Mouse (Mus musculus): ENCODE measurements around the gene Tgtp2. TPM values are rescaled to one million over a fixed set of nuclear protein-coding genes. Genes with fewer than 3 reads are reported as not detected.
A peak's percentile ranks its signal among the peaks of the same experiment; 100 is the strongest.
"Not testable (repeated sequence)": the region's sequence is repeated elsewhere in the genome, so short reads cannot be mapped to it uniquely, and the experiment has no call there.

Tgtp2 gene
- polyA plus RNA-seq, 1 experiment from 2014 or later, result 0.22 TPM

GRCm38 (mm10) chr11:49084385-49084784, 20.4 kb upstream of the Tgtp2 start:
- H3K4me2 ChIP-seq, result peak overlapping the region; percentile 29; the same call in 1 of the 2 replicates
- H3K9ac ChIP-seq, result peak overlapping the region; percentile 22; the same call in 1 of the 2 replicates
- peaks cover 85% of the 10 kb centered on the region for H3K4me1 ChIP-seq (replicated peaks)

GRCm38 (mm10) chr11:49083808-49084207, 19.8 kb upstream of the Tgtp2 start:
- peak overlapping the region; percentile 8; the same call in 1 of the 2 replicates for H3K9ac ChIP-seq
- ATAC-seq (ENCODE audit: low read depth), result peak; percentile 45

More at GRCm38 (mm10) chr11:49084385-49084784, 20.4 kb upstream of the Tgtp2 start:
- H3K4me3 ChIP-seq (replicated peaks), result no peak overlapping the region
- no peak for ATAC-seq (ENCODE audit: low read depth)
- H3K27me3 ChIP-seq, result no peaks in the 10 kb centered on the region
- WGBS (ENCODE audit: insufficient replicate concordance), result 48% methylated on average over 1 of the region's 1 CpGs
- H3K27ac ChIP-seq, result peak overlapping the region; percentile 86
- H3K9me3 ChIP-seq (replicated peaks), result no peaks in the 10 kb centered on the region
- DNase-seq, result no peak
- H3K36me3 ChIP-seq, result no peaks in the 10 kb centered on the region

GRCm38 (mm10) chr11:49083146-49083545, 19.1 kb upstream of the Tgtp2 start:
- no peak for DNase-seq
- no peak for ATAC-seq (ENCODE audit: low read depth)
- 69% methylated on average over 1 of the region's 1 CpGs for WGBS (ENCODE audit: insufficient replicate concordance)

More at GRCm38 (mm10) chr11:49083808-49084207, 19.8 kb upstream of the Tgtp2 start:
- WGBS (ENCODE audit: insufficient replicate concordance), result 21% methylated on average over 3 of the region's 3 CpGs
- Histone ChIP-seq H3K27me3 (no peaks in the 10 kb centered on the region), H3K4me2 (no peak overlapping the region), H3K27ac (peak overlapping the region; percentile 86), H3K36me3 (no peaks in the 10 kb centered on the region), H3K9me3 (replicated peaks) (no peaks in the 10 kb centered on the region), H3K4me3 (replicated peaks) (no peak overlapping the region), H3K4me1 (replicated peaks) (peaks cover 79% of the 10 kb centered on the region)
- peak; percentile 21 for DNase-seq

GRCm38 (mm10) chr11:49081886-49082285, 17.9 kb upstream of the Tgtp2 start:
- Histone ChIP-seq H3K36me3 (no peaks in the 10 kb centered on the region), H3K27ac (peak overlapping the region; percentile 44), H3K9me3 (replicated peaks) (no peaks in the 10 kb centered on the region), H3K9ac (no peak overlapping the region), H3K4me3 (replicated peaks) (no peak overlapping the region), H3K4me1 (replicated peaks) (peaks cover 64% of the 10 kb centered on the region), H3K4me2 (peak overlapping the region; percentile 33; the same call in 1 of the 2 replicates), H3K27me3 (no peaks in the 10 kb centered on the region)
- DNase-seq (no peak), ATAC-seq (ENCODE audit: low read depth) (no peak)
- WGBS (ENCODE audit: insufficient replicate concordance), result 61% methylated on average over 3 of the region's 3 CpGs

More at GRCm38 (mm10) chr11:49083146-49083545, 19.1 kb upstream of the Tgtp2 start:
- peak overlapping the region; percentile 86 for H3K27ac ChIP-seq
- no peak overlapping the region for H3K4me2 ChIP-seq
- peaks cover 73% of the 10 kb centered on the region for H3K4me1 ChIP-seq (replicated peaks)
- H3K9ac ChIP-seq, result 0 out of 2 replicates have a peak overlapping the region, but pooled peaks have one; percentile 8
- no peaks in the 10 kb centered on the region for H3K36me3 ChIP-seq
- H3K4me3 ChIP-seq (replicated peaks), result no peak overlapping the region
- no peaks in the 10 kb centered on the region for H3K27me3 ChIP-seq
- H3K9me3 ChIP-seq (replicated peaks), result no peaks in the 10 kb centered on the region

- WGBS (ENCODE audit: insufficient replicate concordance), result 59% methylated on average over 4 of the region's 4 CpGs
- Histone ChIP-seq H3K9ac (no peak overlapping the region), H3K4me1 (replicated peaks) (peaks cover 63% of the 10 kb centered on the region), H3K4me3 (replicated peaks) (peak overlapping the region; percentile 12; the same call in 1 of the 2 replicates), H3K27me3 (no peaks in the 10 kb centered on the region), H3K36me3 (no peaks in the 10 kb centered on the region), H3K9me3 (replicated peaks) (no peaks in the 10 kb centered on the region), H3K4me2 (peak overlapping the region; percentile 33), H3K27ac (peak overlapping the region; percentile 44)
- DNase-seq (no peak), ATAC-seq (ENCODE audit: low read depth) (no peak)
Observed at GRCm38 (mm10) chr11:49081356-49081755, 17.4 kb upstream of the Tgtp2 start.

GRCm38 (mm10) chr11:49080636-49081035, 16.6 kb upstream of the Tgtp2 start:
- Histone ChIP-seq H3K4me1 (replicated peaks) (peaks cover 56% of the 10 kb centered on the region), H3K27ac (no peak overlapping the region), H3K9me3 (replicated peaks) (no peaks in the 10 kb centered on the region)

GRCm38 (mm10) chr11:49078719-49079118, 14.7 kb upstream of the Tgtp2 start:
- 81% methylated on average over 3 of the region's 3 CpGs for WGBS (ENCODE audit: insufficient replicate concordance)
- no peak for ATAC-seq (ENCODE audit: low read depth)
- H3K27me3 ChIP-seq, result no peaks in the 10 kb centered on the region
- H3K4me2 ChIP-seq, result no peak overlapping the region
- H3K4me3 ChIP-seq (replicated peaks), result no peak overlapping the region
- H3K27ac ChIP-seq, result no peak overlapping the region
- H3K9ac ChIP-seq, result no peak overlapping the region
- no peak for DNase-seq
- H3K9me3 ChIP-seq (replicated peaks), result no peaks in the 10 kb centered on the region
- H3K4me1 ChIP-seq (replicated peaks), result peaks cover 37% of the 10 kb centered on the region
- no peaks in the 10 kb centered on the region for H3K36me3 ChIP-seq

More at GRCm38 (mm10) chr11:49080636-49081035, 16.6 kb upstream of the Tgtp2 start:
- Histone ChIP-seq H3K4me2 (no peak overlapping the region), H3K27me3 (no peaks in the 10 kb centered on the region), H3K9ac (no peak overlapping the region), H3K36me3 (no peaks in the 10 kb centered on the region), H3K4me3 (replicated peaks) (no peak overlapping the region)
- DNase-seq (no peak), ATAC-seq (ENCODE audit: low read depth) (no peak)
- WGBS (ENCODE audit: insufficient replicate concordance), result 12% methylated on average over 1 of the region's 1 CpGs

- Histone ChIP-seq H3K4me1 (replicated peaks) (peaks cover 22% of the 10 kb centered on the region), H3K27ac (peak overlapping the region; percentile 61), H3K36me3 (no peaks in the 10 kb centered on the region), H3K4me2 (no peak overlapping the region), H3K9ac (no peak overlapping the region; the same call in 1 of the 2 replicates), H3K4me3 (replicated peaks) (no peak overlapping the region), H3K9me3 (replicated peaks) (no peaks in the 10 kb centered on the region), H3K27me3 (no peaks in the 10 kb centered on the region)
- DNase-seq (no peak), ATAC-seq (ENCODE audit: low read depth) (no peak)
- 61% methylated on average over 1 of the region's 1 CpGs for WGBS (ENCODE audit: insufficient replicate concordance)
Observed at GRCm38 (mm10) chr11:49077012-49077411, 13.0 kb upstream of the Tgtp2 start.

- not testable (repeated sequence) for H3K4me3 ChIP-seq (replicated peaks); H3K9me3 ChIP-seq (replicated peaks); H3K27me3 ChIP-seq; H3K9ac ChIP-seq; H3K36me3 ChIP-seq; DNase-seq
- H3K27ac ChIP-seq, result peak within 1 kb of the TSS; percentile 61
- peaks cover 14% of the 10 kb centered on the region for H3K4me1 ChIP-seq (replicated peaks)
- H3K4me2 ChIP-seq, result peak within 1 kb of the TSS; percentile 19; the same call in 1 of the 2 replicates
- 24% methylated on average over 6 of the region's 6 CpGs for WGBS (ENCODE audit: insufficient replicate concordance)
- ATAC-seq (ENCODE audit: low read depth), result 0 out of 2 replicates have a peak, but pooled peaks have one; percentile 26
Observed at GRCm38 (mm10) chr11:49076001-49076757, 12.2 kb upstream of the Tgtp2 start, which contains the start of gene Ifi47. TSS of gene Ifi47 (plus strand) at chr11:49076587.

GRCm38 (mm10) chr11:49068358-49068757, 4.4 kb upstream of the Tgtp2 start:
- Histone ChIP-seq H3K9me3 (replicated peaks) (no peaks in the 10 kb centered on the region), H3K4me3 (replicated peaks) (no peak overlapping the region), H3K27me3 (no peaks in the 10 kb centered on the region), H3K4me2 (no peak overlapping the region), H3K4me1 (replicated peaks) (no peaks in the 10 kb centered on the region), H3K27ac (no peak overlapping the region), H3K36me3 (no peaks in the 10 kb centered on the region), H3K9ac (no peak overlapping the region)
- ATAC-seq (ENCODE audit: low read depth), result no peak
- WGBS (ENCODE audit: insufficient replicate concordance), result 26% methylated on average over 1 of the region's 1 CpGs
- DNase-seq, result no peak

GRCm38 (mm10) chr11:49061865-49062264, 2.1 kb downstream of the Tgtp2 start:
- not testable (repeated sequence) for H3K9me3 ChIP-seq (replicated peaks); H3K27me3 ChIP-seq; H3K27ac ChIP-seq; H3K4me1 ChIP-seq (replicated peaks); H3K4me3 ChIP-seq (replicated peaks); H3K36me3 ChIP-seq; H3K4me2 ChIP-seq; ATAC-seq (ENCODE audit: low read depth); DNase-seq; H3K9ac ChIP-seq
- 41% methylated on average over 2 of the region's 2 CpGs for WGBS (ENCODE audit: insufficient replicate concordance)

Measured in liver, embryonic 13.5 days (tissue).